Mouse (Mus musculus) C2C12 (cell line): ENCODE data around the gene Aifm3. TPM values are rescaled to one million over a fixed set of nuclear protein-coding genes. Genes with fewer than 3 reads are reported as not detected.

ENCODE experiments used
- H3K27me3 ChIP-seq: one replicate; pipeline ENCODE4 v1.6.1; 2011; ENCODE audit not compliant: control insufficient read depth, insufficient read depth, insufficient read length
- H3K36me3 ChIP-seq: one replicate; pipeline ENCODE4 v1.6.1; 2011; ENCODE audit not compliant: control insufficient read depth, insufficient read depth
- H3K4me3 ChIP-seq: one replicate; pipeline ENCODE4 v1.5.1; 2011; ENCODE audit warnings: mild to moderate bottlenecking, control low read depth; ENCODE audit not compliant: poor library complexity, insufficient read depth, severe bottlenecking
- H3K79me2 ChIP-seq: one replicate; pipeline ENCODE4 v1.6.1; 2011; ENCODE audit not compliant: control insufficient read depth, insufficient read depth
- H3K79me3 ChIP-seq: one replicate; pipeline ENCODE4 v1.6.1; 2011; ENCODE audit warnings: low read depth, control low read depth
- H3ac ChIP-seq: one replicate; pipeline ENCODE3; 2011; ENCODE audit warnings: low read depth; ENCODE audit not compliant: control insufficient read depth, insufficient read length
- CEBPB ChIP-seq: IDR thresholded peaks from one replicate; pipeline ENCODE4 v1.6.1; 2011; ENCODE audit warnings: low read depth, mild to moderate bottlenecking, control low read depth, moderate library complexity
- CTCF ChIP-seq: IDR thresholded peaks from one replicate; pipeline ENCODE4 v1.5.1; 2011; ENCODE audit not compliant: control insufficient read depth, insufficient read depth, insufficient read length
- FOSL1 ChIP-seq: IDR thresholded peaks from one replicate; pipeline ENCODE4 v1.8.0; 2011; ENCODE audit warnings: mild to moderate bottlenecking, low read length; ENCODE audit not compliant: poor library complexity, insufficient read depth, severe bottlenecking
- MAX ChIP-seq: IDR thresholded peaks from one replicate; pipeline ENCODE4 v1.6.1; 2011; ENCODE audit warnings: mild to moderate bottlenecking, control low read depth
- MYOD1 ChIP-seq: IDR thresholded peaks from one replicate; pipeline ENCODE4 v1.6.1; 2011; ENCODE audit warnings: low read depth; ENCODE audit not compliant: control insufficient read depth, insufficient read length
- MYOG ChIP-seq: IDR thresholded peaks from one replicate; pipeline ENCODE4 v1.6.1; 2011; ENCODE audit not compliant: control insufficient read depth, insufficient read length; ENCODE audit errors: extremely low read depth
- USF1 ChIP-seq: IDR thresholded peaks from one replicate; pipeline ENCODE4 v1.6.1; 2011; ENCODE audit warnings: low read depth, mild to moderate bottlenecking, control low read depth, moderate library complexity
- polyA plus RNA-seq: library from polyadenylated mRNA; unstranded; fragments of >200 nt; fragmentation: generic; extraction: Trizol; gene quantifications from one replicate; pipeline ENCODE4 v1.2.1, GENCODE M21; 2012; ENCODE audit warnings: missing spikeins

Aifm3 gene
- polyA plus RNA-seq, 1 experiment, result not detected

- Histone ChIP-seq H3K27me3 (no peaks in the 10 kb centered on the region), H3K79me3 (peaks cover 18% of the 10 kb centered on the region), H3K79me2 (peaks cover 32% of the 10 kb centered on the region), H3ac (peak within 1 kb of the TSS; percentile 83), H3K4me3 (peak within 1 kb of the TSS; percentile 85), H3K36me3 (peaks cover 35% of the 10 kb centered on the region)
- TF ChIP-seq FOSL1 (no peak), USF1 (no peak), MAX (peak; percentile 69)
Observed at GRCm38 (mm10) chr16:17530640-17531288, 41.4 kb downstream of the Aifm3 start, which contains the start of gene Thap7. Thap7 (minus strand) TSS chr16:17531136.

DNA sequence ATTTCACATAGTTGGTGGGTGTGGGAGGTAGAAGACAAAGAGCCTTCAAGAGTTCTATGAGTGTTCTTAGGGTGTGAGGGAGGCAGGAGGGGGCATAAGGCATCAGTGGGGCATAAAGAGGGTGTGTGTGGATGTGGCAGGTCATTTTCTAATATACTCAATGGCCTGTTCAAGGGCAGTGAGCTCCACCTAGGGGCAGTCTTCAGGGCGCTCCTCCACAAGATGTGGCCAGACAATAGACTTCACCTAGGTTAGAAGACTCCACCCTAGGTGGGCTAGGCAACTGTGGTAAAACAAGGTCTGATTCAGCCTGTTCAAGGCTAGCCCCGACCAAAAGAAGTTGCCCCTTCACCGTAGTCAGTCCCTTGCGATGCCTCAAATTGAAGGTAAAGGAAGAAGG, 42.9 kb downstream of the Aifm3 start:
- TF ChIP-seq MYOG (no peak), MYOD1 (no peak), FOSL1 (no peak), USF1 (no peak), CTCF (no peak), MAX (no peak), CEBPB (no peak)
- H3K4me3 ChIP-seq, result no peak overlapping the region

GRCm38 (mm10) chr16:17532676-17533329, 43.4 kb downstream of the Aifm3 start:
- Histone ChIP-seq H3K36me3 (peaks cover 15% of the 10 kb centered on the region), H3K4me3 (no peak overlapping the region), H3K79me2 (peaks cover 32% of the 10 kb centered on the region), H3ac (no peak overlapping the region), H3K79me3 (peaks cover 18% of the 10 kb centered on the region), H3K27me3 (no peaks in the 10 kb centered on the region)
- TF ChIP-seq CTCF (no peak), FOSL1 (no peak), MYOD1 (no peak), MYOG (no peak), MAX (no peak), CEBPB (no peak), USF1 (no peak)

More for the DNA sequence above, 42.9 kb downstream of the Aifm3 start:
- H3K79me3 ChIP-seq, result peaks cover 18% of the 10 kb centered on the region
- no peaks in the 10 kb centered on the region for H3K27me3 ChIP-seq
- peaks cover 32% of the 10 kb centered on the region for H3K79me2 ChIP-seq
- no peak overlapping the region for H3ac ChIP-seq
- peaks cover 20% of the 10 kb centered on the region for H3K36me3 ChIP-seq

GRCm38 (mm10) chr16:17536584-17536983, 47.2 kb downstream of the Aifm3 start:
- no peak for TF ChIP-seq CEBPB
- no peak for TF ChIP-seq USF1
- no peak for TF ChIP-seq CTCF
- TF ChIP-seq MYOD1, result no peak
- TF ChIP-seq MAX, result no peak
- TF ChIP-seq MYOG, result no peak
- no peak overlapping the region for H3K4me3 ChIP-seq
- peaks cover 3% of the 10 kb centered on the region for H3K79me2 ChIP-seq
- H3K79me3 ChIP-seq, result no peaks in the 10 kb centered on the region
- no peak overlapping the region for H3ac ChIP-seq
- H3K27me3 ChIP-seq, result no peaks in the 10 kb centered on the region
- no peaks in the 10 kb centered on the region for H3K36me3 ChIP-seq

DNA sequence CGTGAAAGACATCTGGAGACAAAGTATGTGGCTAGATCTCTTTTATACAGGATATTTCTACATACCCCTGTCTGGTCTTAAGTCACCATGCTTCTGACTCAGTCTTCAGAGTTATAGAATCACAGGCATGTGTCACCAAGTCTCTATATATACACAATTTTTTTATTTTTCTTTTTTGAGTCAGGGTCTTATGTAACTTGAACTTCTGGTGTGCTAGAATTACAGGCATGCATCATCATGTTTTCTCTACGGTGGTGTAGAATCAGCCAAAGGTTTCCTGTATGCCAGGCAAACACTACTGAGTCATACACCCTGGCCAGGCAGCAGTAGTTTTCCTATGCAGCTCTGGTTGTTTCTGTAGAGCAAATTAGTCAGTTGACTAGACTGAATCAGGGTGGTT, 53.2 kb downstream of the Aifm3 start:
- no peaks in the 10 kb centered on the region for H3K79me3 ChIP-seq

More for the DNA sequence above, 53.2 kb downstream of the Aifm3 start:
- TF ChIP-seq CEBPB (no peak), MYOG (no peak), USF1 (no peak), CTCF (no peak), FOSL1 (no peak), MYOD1 (no peak), MAX (no peak)
- no peaks in the 10 kb centered on the region for H3K79me2 ChIP-seq
- no peaks in the 10 kb centered on the region for H3K27me3 ChIP-seq
- no peak overlapping the region for H3K4me3 ChIP-seq
- H3K36me3 ChIP-seq, result no peaks in the 10 kb centered on the region
- no peak overlapping the region for H3ac ChIP-seq
